Mouse (Mus musculus) lung, postnatal 0 days (tissue): ENCODE measurements around the gene Rtp4. TPM values are rescaled to one million over a fixed set of nuclear protein-coding genes. Genes with fewer than 3 reads are reported as not detected.
A peak's percentile ranks its signal among the peaks of the same experiment; 100 is the strongest.

Experiments
- ATAC-seq: fragments of 200-750 bp; cut with Nextera tagmentation; 2 replicates; pipeline ENCODE4 v1.8.0; 2017; ENCODE audit warnings: moderate library complexity
- DNase-seq: peaks from one replicate; pipeline ENCODE4 v3.0.0-alpha.2; 2016; ENCODE audit warnings: low spot score
- H3K27ac ChIP-seq: fragments of 300-500 bp; sonication (generic); 2 replicates; pipeline ENCODE4 v1.5.1; 2014; ENCODE audit warnings: antibody characterized with exemption, mild to moderate bottlenecking, low read length, mixed read lengths
- H3K27me3 ChIP-seq: fragments of 300-500 bp; sonication (generic); replicated peaks from 2 replicates; pipeline ENCODE4 v1.6.1; 2014; ENCODE audit warnings: low read length, mixed read lengths; ENCODE audit not compliant: insufficient read depth
- H3K36me3 ChIP-seq: fragments of 300-500 bp; sonication (generic); 2 replicates; pipeline ENCODE4 v1.6.1; 2014; ENCODE audit warnings: low read length, mixed read lengths; ENCODE audit not compliant: insufficient read depth
- H3K4me1 ChIP-seq: fragments of 300-500 bp; sonication (generic); 2 replicates; pipeline ENCODE4 v1.6.1; 2014; ENCODE audit warnings: antibody characterized with exemption, low read depth, low read length, mixed read lengths; ENCODE audit not compliant: insufficient read depth
- H3K4me2 ChIP-seq: fragments of 300-500 bp; sonication (generic); replicated peaks from 2 replicates; pipeline ENCODE4 v1.6.1; 2014; ENCODE audit warnings: low read depth, mild to moderate bottlenecking, low read length, moderate library complexity, mixed read lengths
- H3K4me3 ChIP-seq: fragments of 300-500 bp; sonication (generic); 2 replicates; pipeline ENCODE4 v1.5.1; 2014; ENCODE audit warnings: low read depth, low read length
- H3K9ac ChIP-seq: fragments of 300-500 bp; sonication (generic); replicated peaks from 2 replicates; pipeline ENCODE4 v1.6.1; 2014; ENCODE audit warnings: low read depth, mild to moderate bottlenecking
- H3K9me3 ChIP-seq: fragments of 300-500 bp; sonication (generic); 2 replicates; pipeline ENCODE4 v1.6.1; 2016; ENCODE audit warnings: low read length, mixed read lengths
- CTCF ChIP-seq: IDR thresholded peaks from 2 replicates; pipeline ENCODE4 v1.5.1; 2016; ENCODE audit warnings: antibody characterized with exemption, mild to moderate bottlenecking
- EP300 ChIP-seq: IDR thresholded peaks from 2 replicates; pipeline ENCODE4 v1.6.1; 2016; ENCODE audit warnings: antibody characterized with exemption, mild to moderate bottlenecking, control low read depth
- WGBS: fragments of 180-500 bp; shearing (Covaris S2); extraction: QIAGEN DNeasy Blood & Tissue Kit; methylation state at CpG from one replicate; pipeline ENCODE4 v1.1.7; 2014; 5-methylcytosine and 5-hydroxymethylcytosine counted together
- polyA plus RNA-seq: library from polyadenylated mRNA; unstranded; fragments of >200 nt; fragmentation: Nextera tagmentation; extraction: Ambion mirVana; gene quantifications from 2 replicates; pipeline ENCODE4 v1.2.1, GENCODE M21; 2015

Gene Rtp4
- polyA plus RNA-seq, 1 experiment from 2014 or later = 34.8 TPM

DNA sequence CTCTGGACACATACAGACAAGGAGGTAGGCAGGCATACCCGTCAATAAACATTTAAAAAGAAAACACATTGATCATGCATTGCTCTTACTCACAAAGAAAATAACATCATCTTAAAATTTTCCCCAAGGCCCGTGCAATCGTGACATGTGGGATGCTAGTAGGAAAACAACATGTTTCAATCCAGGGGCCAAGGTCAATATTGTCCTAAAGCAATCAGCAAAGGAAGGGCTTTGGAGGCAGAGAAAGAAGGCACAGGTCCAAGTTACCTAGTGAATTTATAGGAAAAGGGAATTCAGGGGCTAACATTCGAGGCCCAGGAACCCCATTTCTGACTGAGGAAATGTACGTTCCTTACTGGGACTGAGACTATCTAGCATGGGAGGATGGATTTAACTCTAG, 2.9 kb upstream of the Rtp4 start:
- H3K36me3 ChIP-seq = no peaks in the 10 kb centered on the region
- no peak overlapping the region for H3K4me2 ChIP-seq
- H3K9ac ChIP-seq = no peak overlapping the region
- TF ChIP-seq CTCF = no peak
- no peak for TF ChIP-seq EP300
- H3K4me3 ChIP-seq = no peak overlapping the region
- ATAC-seq = no peak
- H3K9me3 ChIP-seq = no peaks in the 10 kb centered on the region
- WGBS = 80% methylated on average over 5 of the region's 5 CpGs
- DNase-seq = no peak
- no peaks in the 10 kb centered on the region; the same call in 1 of the 2 replicates for H3K4me1 ChIP-seq
- H3K27ac ChIP-seq = no peak overlapping the region
- H3K27me3 ChIP-seq = no peaks in the 10 kb centered on the region

GRCm38 (mm10) chr16:23517754-23518566, 2.1 kb upstream of the Rtp4 start:
- no peak overlapping the region for H3K4me2 ChIP-seq
- TF ChIP-seq EP300 = no peak
- no peak for TF ChIP-seq CTCF
- no peak for DNase-seq
- H3K27ac ChIP-seq = no peak overlapping the region
- 59% methylated on average over 20 of the region's 20 CpGs for WGBS
- no peak overlapping the region for H3K4me3 ChIP-seq
- H3K4me1 ChIP-seq = no peaks in the 10 kb centered on the region; the same call in 1 of the 2 replicates
- no peak overlapping the region for H3K9ac ChIP-seq
- no peak for ATAC-seq
- H3K36me3 ChIP-seq = no peaks in the 10 kb centered on the region
- H3K27me3 ChIP-seq = no peaks in the 10 kb centered on the region
- no peaks in the 10 kb centered on the region for H3K9me3 ChIP-seq

DNA sequence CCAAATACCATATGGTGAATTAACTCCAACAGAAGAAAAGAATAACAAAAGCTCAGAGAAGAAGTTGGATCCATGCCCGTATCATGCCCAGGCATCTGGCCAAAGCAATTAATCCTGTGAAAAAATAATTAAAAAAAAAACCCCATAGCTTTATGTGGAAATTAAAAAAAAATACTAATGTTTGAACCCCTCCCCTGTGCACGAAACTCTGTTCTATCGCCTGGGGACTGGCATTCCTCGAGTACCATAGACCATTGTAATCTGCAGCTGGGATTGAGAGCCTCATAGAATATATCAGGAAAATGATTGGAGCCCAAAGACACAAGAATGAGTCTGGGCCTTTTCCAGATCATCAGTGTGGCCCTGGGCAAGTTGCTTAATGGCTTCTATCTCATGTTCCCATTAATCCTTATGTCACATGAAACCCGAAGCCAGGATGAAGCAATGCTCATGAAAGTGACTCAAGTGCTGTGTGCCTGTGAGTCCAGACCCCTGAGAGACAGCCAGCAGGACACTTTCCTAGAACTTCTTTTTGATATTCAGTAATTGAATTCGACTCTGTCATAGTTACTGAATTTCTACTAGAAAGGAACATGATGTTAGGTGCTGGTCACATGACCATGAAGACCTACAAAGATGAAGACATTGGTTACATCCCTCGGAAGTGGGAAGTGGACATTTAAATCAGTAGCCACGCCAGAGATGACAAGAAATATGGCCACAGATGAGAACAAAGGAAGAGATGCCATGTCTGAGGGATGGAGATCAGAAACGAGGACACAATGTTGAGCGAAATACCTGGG, 1.3 kb upstream of the Rtp4 start:
- H3K4me1 ChIP-seq = no peaks in the 10 kb centered on the region; the same call in 1 of the 2 replicates
- TF ChIP-seq CTCF (no peak), EP300 (no peak)
- no peak overlapping the region for H3K9ac ChIP-seq
- no peaks in the 10 kb centered on the region for H3K36me3 ChIP-seq
- DNase-seq (peak; percentile 70), ATAC-seq (peak; percentile 26; the same call in 1 of the 2 replicates)
- H3K4me3 ChIP-seq = no peak overlapping the region
- H3K27me3 ChIP-seq = no peaks in the 10 kb centered on the region
- 50% methylated on average over 10 of the region's 10 CpGs for WGBS
- no peaks in the 10 kb centered on the region for H3K9me3 ChIP-seq
- H3K27ac ChIP-seq = no peak overlapping the region
- no peak overlapping the region for H3K4me2 ChIP-seq

DNA sequence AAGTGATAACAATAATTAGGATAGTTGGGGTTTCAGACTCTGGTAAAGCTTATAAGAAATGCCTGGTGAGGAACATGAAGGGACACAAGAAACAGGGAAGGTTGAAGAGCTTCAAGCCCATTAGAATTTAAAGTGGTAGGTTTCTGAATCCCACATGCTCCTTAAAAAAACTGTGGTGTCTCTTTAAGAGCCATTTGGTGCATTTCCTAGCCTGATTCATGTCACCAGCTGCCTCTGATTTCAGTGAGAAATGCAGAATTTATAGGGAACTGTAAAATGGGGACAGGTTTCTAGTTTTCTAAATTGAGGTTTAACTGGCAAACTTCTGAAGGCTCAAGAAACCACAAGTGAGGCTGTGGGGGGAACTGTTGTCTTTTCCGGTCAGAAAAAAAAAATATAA, 320 bp upstream of the Rtp4 start:
- Histone ChIP-seq H3K4me2 (no peak overlapping the region), H3K4me1 (no peaks in the 10 kb centered on the region; the same call in 1 of the 2 replicates), H3K27ac (no peak overlapping the region), H3K4me3 (no peak overlapping the region), H3K9me3 (no peaks in the 10 kb centered on the region), H3K9ac (no peak overlapping the region), H3K36me3 (no peaks in the 10 kb centered on the region), H3K27me3 (no peaks in the 10 kb centered on the region)
- ATAC-seq = no peak
- 7% methylated on average over 1 of the region's 1 CpGs for WGBS
- TF ChIP-seq EP300 (no peak), CTCF (no peak)
- no peak for DNase-seq

DNA sequence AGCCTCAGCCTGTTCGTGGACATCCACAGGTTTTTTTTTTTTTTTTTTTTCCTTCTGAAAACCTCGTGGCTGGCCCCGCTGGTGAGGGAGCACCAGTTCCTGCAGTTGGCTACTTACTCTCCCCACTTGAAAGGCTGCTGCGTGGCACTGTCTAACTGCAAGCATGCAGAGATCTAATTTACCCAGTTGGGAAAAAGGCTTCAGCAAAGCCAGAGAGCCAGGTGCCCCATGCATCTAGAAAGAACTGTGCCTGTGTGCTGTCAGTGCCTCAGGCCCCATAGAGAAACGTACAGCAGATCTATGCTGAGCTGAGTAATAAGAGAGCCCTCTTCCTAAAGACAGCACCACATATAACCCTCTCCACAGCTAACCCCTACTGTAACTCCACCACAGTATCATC, 1.0 kb downstream of the Rtp4 start:
- Histone ChIP-seq H3K9me3 (no peaks in the 10 kb centered on the region), H3K4me1 (no peaks in the 10 kb centered on the region), H3K4me3 (no peak overlapping the region), H3K27me3 (no peaks in the 10 kb centered on the region), H3K36me3 (no peaks in the 10 kb centered on the region), H3K4me2 (no peak overlapping the region), H3K27ac (no peak overlapping the region), H3K9ac (no peak overlapping the region)
- DNase-seq (no peak), ATAC-seq (no peak)
- WGBS = 41% methylated on average over 5 of the region's 5 CpGs
- TF ChIP-seq CTCF (no peak), EP300 (no peak)

DNA sequence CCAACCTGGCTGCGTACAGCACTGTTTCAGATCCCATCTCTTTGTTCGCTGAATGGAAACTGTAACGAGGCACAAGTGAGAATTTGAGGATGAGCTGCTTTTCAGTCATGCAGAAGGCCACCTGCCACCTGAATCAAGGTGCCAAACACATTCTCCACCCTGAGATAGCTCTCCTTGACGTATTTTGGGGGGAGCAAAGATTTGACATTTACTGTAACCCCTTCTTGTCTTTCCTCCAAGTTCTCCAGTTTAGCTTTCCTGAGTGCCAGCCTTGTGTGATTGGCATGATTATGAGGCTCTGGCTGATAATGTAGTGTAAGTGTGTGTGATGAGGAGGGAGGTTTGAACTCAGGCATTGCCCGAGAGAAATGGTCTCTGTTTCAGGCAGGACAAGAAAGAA, 2.0 kb downstream of the Rtp4 start:
- WGBS = 87% methylated on average over 5 of the region's 5 CpGs
- no peak for ATAC-seq
- TF ChIP-seq CTCF = no peak
- TF ChIP-seq EP300 = no peak

More for the DNA sequence above, 2.0 kb downstream of the Rtp4 start:
- DNase-seq = no peak
- no peak overlapping the region for H3K27ac ChIP-seq
- H3K9ac ChIP-seq = no peak overlapping the region
- H3K4me3 ChIP-seq = no peak overlapping the region
- H3K4me1 ChIP-seq = no peaks in the 10 kb centered on the region
- no peaks in the 10 kb centered on the region for H3K36me3 ChIP-seq
- no peaks in the 10 kb centered on the region for H3K9me3 ChIP-seq
- no peak overlapping the region for H3K4me2 ChIP-seq
- H3K27me3 ChIP-seq = no peaks in the 10 kb centered on the region
